Mouse (Mus musculus): Measurements from ENCODE around the gene Serpini1.

GRCm38 (mm10) chr3:75682881-75683280 is 125.5 kb downstream of the Serpini1 start:
- no peak for TF ChIP-seq GATA1 (IDR thresholded peaks at IDR 0.05; ENCODE audit: borderline replicate concordance, low read length)
- no peak for TF ChIP-seq FLI1 (IDR thresholded peaks at IDR 0.05; ENCODE audit: low read length)
